In the genomic region with DNA sequence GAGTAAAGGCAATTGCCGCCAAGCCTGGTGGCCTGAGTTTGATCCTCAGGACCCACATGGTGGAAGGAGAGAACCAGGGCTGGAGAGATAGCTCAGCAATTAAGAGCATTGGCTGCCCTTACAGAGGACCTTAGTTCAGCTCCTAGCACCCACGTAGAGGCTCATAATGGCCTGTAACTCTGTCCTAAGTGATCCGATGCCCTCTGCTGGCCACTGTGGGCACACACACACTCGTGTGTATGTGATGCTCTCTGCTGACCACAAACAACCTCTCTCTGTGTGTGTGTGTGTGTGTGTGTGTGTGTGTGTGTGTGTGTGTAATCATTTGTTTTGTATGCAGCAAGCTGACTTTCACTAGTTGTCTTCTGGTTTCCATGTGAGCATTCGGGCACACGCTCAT, we compare ENCODE assay signal across 18 mouse cellular contexts. TPM values are rescaled to one million over a fixed set of nuclear protein-coding genes. Genes with fewer than 3 reads are reported as not detected.
A peak's percentile ranks its signal among the peaks of the same experiment; 100 is the strongest.
DNase-seq lines count a peak whose midpoint lies in the region; ATAC-seq and TF ChIP-seq lines count a peak whose summit lies in the region.
"Had no signal": no experiment of that assay in that cellular context is flagged by ENCODE, and none has a peak within 500 bp of the region (broad histone marks: within the 10 kb centered on the region; RNA-seq: fewer than 3 reads in every experiment).

No protein-coding gene starts in this region.

- no peaks in the 10 kb centered on the region for H3K27me3 ChIP-seq in kidney, postnatal 0 days (ENCODE audit: insufficient read depth, low read length)
- H3K27me3 ChIP-seq in kidney, adult 2 months (replicated peaks; ENCODE audit: control insufficient read depth, insufficient read depth, low read length) = no peaks in the 10 kb centered on the region
- H3K27me3 ChIP-seq in megakaryocyte, embryonic 14.5 days (replicated peaks) = peaks cover 4% of the 10 kb centered on the region
- peaks cover 14% of the 10 kb centered on the region for H3K27me3 ChIP-seq in G1E (ENCODE audit: insufficient read depth, low read length)
- H3K27me3 ChIP-seq: embryonic facial prominence, embryonic 13.5 days; forebrain, embryonic 15.5 days had no signal

- no peak for DNase-seq in kidney, postnatal 0 days (ENCODE audit: low spot score)
- DNase-seq in kidney, adult 2 months = no peak
- DNase-seq in G1E (ENCODE audit: low spot score) = no peak
- no peak for DNase-seq in layer of hippocampus, postnatal 25 days (ENCODE audit: extremely low spot score in 1 of 2, low spot score in 1 of 2)
- no peak for DNase-seq in right cerebral cortex, postnatal 36 days (ENCODE audit: low spot score in 2 of 2)
- DNase-seq: adrenal gland, adult 2 months; cerebellum, postnatal 10 days; gastrocnemius, postnatal 36 days; kidney, adult 9 months; kidney, postnatal 36 days; midbrain, embryonic 14.5 days had no signal

- H3K4me3 ChIP-seq in kidney, postnatal 0 days (replicated peaks; ENCODE audit: low read depth, low read length) = no peak overlapping the region
- H3K4me3 ChIP-seq in kidney, adult 2 months (ENCODE audit: insufficient read depth, low read depth, low read length) = no peak overlapping the region
- H3K4me3 ChIP-seq in megakaryocyte, embryonic 14.5 days (replicated peaks) = peak overlapping the region; percentile 46
- no peak overlapping the region for H3K4me3 ChIP-seq in G1E (ENCODE audit: low read depth, low read length)
- no peak overlapping the region for H3K4me3 ChIP-seq in embryonic fibroblast, embryonic 13.5 days (ENCODE audit: insufficient read depth, low read length)
- H3K4me3 ChIP-seq: embryonic facial prominence, embryonic 13.5 days; forebrain, embryonic 15.5 days; hindbrain, embryonic 10.5 days; myocyte had no signal

- no peak for TF ChIP-seq POLR2A in kidney, adult 2 months (IDR thresholded peaks at IDR 0.05; ENCODE audit: low read depth, low read length)
- TF ChIP-seq POLR2A in embryonic fibroblast, embryonic 13.5 days (IDR thresholded peaks at IDR 0.05; ENCODE audit: low read depth, low read length) = no peak

- H3K9me3 ChIP-seq in kidney, postnatal 0 days (replicated peaks; ENCODE audit: low read length) = no peaks in the 10 kb centered on the region
- peaks cover 10% of the 10 kb centered on the region for H3K9me3 ChIP-seq in megakaryocyte, embryonic 14.5 days
- H3K9me3 ChIP-seq in G1E (replicated peaks) = no peaks in the 10 kb centered on the region
- H3K9me3 ChIP-seq: forebrain, embryonic 15.5 days; hindbrain, embryonic 10.5 days had no signal

- no peaks in the 10 kb centered on the region for H3K4me1 ChIP-seq in kidney, postnatal 0 days (replicated peaks; ENCODE audit: insufficient read depth, low read length)
- H3K4me1 ChIP-seq in kidney, adult 2 months (ENCODE audit: control insufficient read depth, insufficient read depth, low read length) = no peaks in the 10 kb centered on the region
- peaks cover 70% of the 10 kb centered on the region for H3K4me1 ChIP-seq in megakaryocyte, embryonic 14.5 days
- H3K4me1 ChIP-seq in G1E (ENCODE audit: insufficient read depth, low read depth, low read length) = peaks cover 10% of the 10 kb centered on the region; the same call in 1 of the 2 replicates
- H3K4me1 ChIP-seq in embryonic fibroblast, embryonic 13.5 days (ENCODE audit: control insufficient read depth, insufficient read depth, low read length) = no peaks in the 10 kb centered on the region
- H3K4me1 ChIP-seq: forebrain, embryonic 15.5 days had no signal

- H3K9ac ChIP-seq in kidney, postnatal 0 days (ENCODE audit: low read depth, low read length) = no peak overlapping the region
- H3K9ac ChIP-seq: embryonic facial prominence, embryonic 13.5 days; forebrain, embryonic 15.5 days had no signal

- TF ChIP-seq CTCF in kidney, postnatal 0 days (IDR thresholded peaks at IDR 0.05; ENCODE audit: low read depth) = peak; percentile 24; the same call in 1 of the 2 replicates
- TF ChIP-seq CTCF in kidney, adult 2 months (conservative IDR thresholded peaks at IDR 0.05; ENCODE audit: insufficient read depth, insufficient read length, low read depth, low read length) = no peak
- TF ChIP-seq CTCF in G1E (IDR thresholded peaks at IDR 0.05; ENCODE audit: low read depth, low read length) = 0 out of 2 replicates have a peak, but pooled peaks have one; percentile 5
- peak; percentile 33; the same call in 1 of the 2 replicates for TF ChIP-seq CTCF in embryonic fibroblast, embryonic 13.5 days (IDR thresholded peaks at IDR 0.05; ENCODE audit: borderline replicate concordance, insufficient read depth, low read length)

- no peak overlapping the region for H3K27ac ChIP-seq in kidney, postnatal 0 days
- H3K27ac ChIP-seq in kidney, adult 2 months (ENCODE audit: insufficient read depth, low read depth, low read length) = no peak overlapping the region
- H3K27ac ChIP-seq in embryonic fibroblast, embryonic 13.5 days (ENCODE audit: insufficient read depth, low read length) = no peak overlapping the region
- H3K27ac ChIP-seq: embryonic facial prominence, embryonic 13.5 days; forebrain, embryonic 15.5 days; hindbrain, embryonic 10.5 days had no signal

- no peaks in the 10 kb centered on the region for H3K36me3 ChIP-seq in kidney, postnatal 0 days (ENCODE audit: insufficient read depth, low read length)
- no peaks in the 10 kb centered on the region for H3K36me3 ChIP-seq in kidney, adult 2 months (ENCODE audit: control insufficient read depth, insufficient read depth, low read length)
- H3K36me3 ChIP-seq in megakaryocyte, embryonic 14.5 days (replicated peaks; ENCODE audit: low read length) = no peaks in the 10 kb centered on the region
- no peaks in the 10 kb centered on the region for H3K36me3 ChIP-seq in G1E (replicated peaks)
- H3K36me3 ChIP-seq: embryonic facial prominence, embryonic 13.5 days; forebrain, embryonic 15.5 days; hindbrain, embryonic 10.5 days had no signal

- no peak overlapping the region for H3K4me2 ChIP-seq in kidney, postnatal 0 days (ENCODE audit: low read length)
- H3K4me2 ChIP-seq: embryonic facial prominence, embryonic 13.5 days; forebrain, embryonic 15.5 days had no signal

- ATAC-seq in kidney, postnatal 0 days (replicated peaks; ENCODE audit: low FRiP score, low read depth) = no peak
- ATAC-seq in megakaryocyte, adult 5-6 weeks (ENCODE audit: poor library complexity, severe bottlenecking) = no peak
- ATAC-seq in G1E (ENCODE audit: extremely low read depth, insufficient number of reproducible peaks, low FRiP score, poor library complexity, severe bottlenecking) = no peak
- ATAC-seq: forebrain, embryonic 15.5 days had no signal

- 88% methylated on average over 6 of the region's 6 CpGs for WGBS in kidney, postnatal 0 days
- 88% methylated on average over 6 of the region's 6 CpGs for WGBS in kidney, adult 2 months

RNA-seq across cellular contexts. Expression of a gene that starts 15.5 kb away (rescaled TPM):
- polyA plus RNA-seq in kidney, postnatal 0 days (2015; fragmentation: Nextera tagmentation; extraction: Ambion mirVana) = 16.6 and 17.7 TPM in 2 replicates
- 10.7 and 12.1 TPM in 2 replicates for polyA plus RNA-seq in kidney, adult 2 months (2012; rRNA removed)
- polyA plus RNA-seq in megakaryocyte, embryonic 14.5 days (2012; ENCODE audit: insufficient read depth, low replicate concordance) = 24.7 and 25.9 TPM in 2 replicates
- total RNA-seq in megakaryocyte, adult 5-6 weeks (2015) = 6.5 and 7.1 TPM in 2 replicates
- total RNA-seq in megakaryocyte, adult 5-6 weeks (2017) = 11.7 and 12.4 TPM in 2 replicates
- total RNA-seq in G1E (2014; fragmentation: Nextera tagmentation) (17.3 and 19.3 TPM in 2 replicates), G1E (2017) (25.1 and 25.8 TPM in 2 replicates)
- polyA plus RNA-seq in G1E (2012) = 34.8 and 42.5 TPM in 2 replicates
- 16.2 and 16.8 TPM in 2 replicates for polyA plus RNA-seq in embryonic fibroblast, embryonic 13.5 days (2011; ENCODE audit: insufficient read length, low read depth, missing spikeins)
- total RNA-seq in layer of hippocampus, postnatal 25 days (2021) = 10 to 100 TPM; 18.2 to 18.7 TPM
